Mouse (Mus musculus) forelimb bud, embryonic 11.5 days (tissue): ENCODE measurements around the gene Man2b1.
"Not testable (repeated sequence)": the region's sequence is repeated elsewhere in the genome, so short reads cannot be mapped to it uniquely, and the experiment has no call there.

Experiments
- DNase-seq: peaks from one replicate; pipeline ENCODE4 v3.0.0-alpha.2; 2012; ENCODE audit warnings: low read depth, low spot score

The Man2b1 gene

GRCm38 (mm10) chr8:85119052-85119981, 36.2 kb downstream of the Man2b1 start:
- DNase-seq, result peak; percentile 83

DNA sequence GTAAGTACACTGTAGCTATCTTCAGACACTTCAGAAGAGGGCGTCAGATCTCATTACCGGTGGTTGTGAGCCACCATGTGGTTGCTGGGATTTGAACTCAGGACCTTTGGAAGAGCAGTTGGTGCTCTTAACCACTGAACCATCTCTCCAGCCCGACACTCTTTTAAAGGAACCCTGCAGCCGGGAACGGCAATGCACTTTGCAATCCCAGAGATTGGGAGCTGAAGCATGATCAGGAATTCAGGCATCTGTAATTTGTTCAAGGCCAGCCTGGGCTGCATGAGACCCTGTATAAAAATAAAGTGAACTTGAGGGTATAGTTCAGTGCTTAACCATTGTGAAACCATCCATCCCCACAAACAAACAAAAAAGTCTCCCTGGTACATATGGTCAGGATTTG, 37.2 kb downstream of the Man2b1 start:
- not testable (repeated sequence) for DNase-seq

- no peak for DNase-seq
Observed at GRCm38 (mm10) chr8:85122995-85123394, 39.9 kb downstream of the Man2b1 start, which contains the start of gene Zfp791. Gene Zfp791, minus strand, starts transcription at chr8:85123095.

- DNase-seq, result no peak
Observed at GRCm38 (mm10) chr8:85123691-85124090, 40.6 kb downstream of the Man2b1 start.

GRCm38 (mm10) chr8:85132335-85132734, 49.3 kb downstream of the Man2b1 start:
- no peak for DNase-seq

DNA sequence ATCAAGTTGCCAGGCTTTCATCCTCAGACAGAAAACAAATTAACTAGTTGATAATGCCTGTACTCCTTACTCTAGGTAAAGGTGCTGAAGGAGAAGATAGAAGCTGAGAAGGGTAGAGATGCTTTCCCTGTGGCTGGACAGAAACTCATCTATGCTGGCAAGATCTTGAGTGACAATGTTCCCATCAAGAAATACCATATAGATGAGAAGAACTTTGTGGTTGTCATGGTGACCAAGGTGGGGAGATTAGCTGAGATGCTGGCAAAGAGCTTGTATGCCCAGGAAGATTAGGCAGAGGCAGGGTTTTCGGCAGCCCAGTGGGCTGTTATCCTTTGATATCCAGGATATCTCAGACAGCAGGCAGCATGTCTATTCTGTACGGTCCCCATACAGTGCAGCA, 52.6 kb downstream of the Man2b1 start:
- not testable (repeated sequence) for DNase-seq

DNA sequence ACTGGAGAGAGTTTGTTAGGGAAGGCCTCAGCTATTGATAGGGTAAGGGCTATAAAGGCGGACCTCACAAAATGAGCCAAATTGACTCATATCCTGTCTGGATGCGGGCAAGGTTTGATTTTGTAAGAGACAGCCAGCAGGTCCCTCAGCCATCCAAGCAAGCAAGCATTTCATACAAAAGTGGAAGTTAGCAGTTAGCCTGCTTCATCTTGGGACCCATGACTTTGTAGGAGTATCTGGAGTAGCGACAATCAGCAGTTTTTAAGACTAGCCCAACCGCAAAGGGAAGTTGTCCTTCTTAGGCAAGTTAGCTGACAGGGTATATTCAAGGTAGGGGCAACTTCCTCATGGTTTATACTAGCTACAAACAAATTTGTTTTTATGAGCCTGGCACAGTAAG, 59.4 kb downstream of the Man2b1 start:
- no peak for DNase-seq
